Comparison of ENCODE assay signal across 8 mouse cellular contexts in genomic region chr2:127890526-127890925, GRCm38 (mm10). TPM values are rescaled to one million over a fixed set of nuclear protein-coding genes. Genes with fewer than 3 reads are reported as not detected.
DNase-seq lines count a peak whose midpoint lies in the region; ATAC-seq and TF ChIP-seq lines count a peak whose summit lies in the region.

No protein-coding gene starts in this region.

- intact Hi-C loops in left cerebral cortex, postnatal 4 days (cut with DNase I), result loop anchor here (5.0 kb wide), 1 partner anchor 232 kb away; no protein-coding TSS in a partner anchor

- H3K9me3 ChIP-seq in kidney, postnatal 0 days (replicated peaks; ENCODE audit: low read length), result no peaks in the 10 kb centered on the region
- no peaks in the 10 kb centered on the region for H3K9me3 ChIP-seq in stomach, embryonic 16.5 days (replicated peaks; ENCODE audit: control insufficient read depth, low read length)
- no peaks in the 10 kb centered on the region for H3K9me3 ChIP-seq in neural tube, embryonic 15.5 days (replicated peaks)

- H3K4me3 ChIP-seq in kidney, postnatal 0 days (replicated peaks; ENCODE audit: low read depth, low read length), result no peak overlapping the region
- no peak overlapping the region for H3K4me3 ChIP-seq in stomach, embryonic 16.5 days (replicated peaks; ENCODE audit: low read length)
- no peak overlapping the region for H3K4me3 ChIP-seq in neural tube, embryonic 15.5 days (replicated peaks)

- no peaks in the 10 kb centered on the region for H3K36me3 ChIP-seq in kidney, postnatal 0 days (ENCODE audit: insufficient read depth, low read length)
- H3K36me3 ChIP-seq in stomach, embryonic 16.5 days (ENCODE audit: control insufficient read depth, insufficient read depth, low read length), result no peaks in the 10 kb centered on the region
- H3K36me3 ChIP-seq in neural tube, embryonic 15.5 days, result no peaks in the 10 kb centered on the region

- DNase-seq in left cerebral cortex, postnatal 4 days, result peak; percentile 25
- no peak for DNase-seq in left cerebral cortex, adult 9 months (ENCODE audit: low spot score in 2 of 2)
- peak; percentile 73 for DNase-seq in adrenal gland, postnatal 25 days
- DNase-seq in kidney, postnatal 0 days (ENCODE audit: low spot score), result peak; percentile 24
- DNase-seq in frontal cortex, adult 2 months (ENCODE audit: extremely low spot score in 1 of 2, low spot score in 1 of 2), result no peak
- no peak for DNase-seq in left cerebral cortex, adult 18-20 months (ENCODE audit: low spot score in 2 of 2)

- H3K4me2 ChIP-seq in kidney, postnatal 0 days (ENCODE audit: low read length), result no peak overlapping the region
- no peak overlapping the region for H3K4me2 ChIP-seq in stomach, embryonic 16.5 days (ENCODE audit: low read depth, low read length)
- H3K4me2 ChIP-seq in neural tube, embryonic 15.5 days, result no peak overlapping the region

- no peak for TF ChIP-seq CTCF in kidney, postnatal 0 days (IDR thresholded peaks at IDR 0.05; ENCODE audit: low read depth)

- H3K9ac ChIP-seq in kidney, postnatal 0 days (ENCODE audit: low read depth, low read length), result no peak overlapping the region
- H3K9ac ChIP-seq in stomach, embryonic 16.5 days (ENCODE audit: low read length), result no peak overlapping the region
- H3K9ac ChIP-seq in neural tube, embryonic 15.5 days (replicated peaks), result no peak overlapping the region

- peak; percentile 33; the same call in 1 of the 2 replicates for ATAC-seq in kidney, postnatal 0 days (replicated peaks; ENCODE audit: low FRiP score, low read depth)
- peak; percentile 81 for ATAC-seq in stomach, embryonic 16.5 days (ENCODE audit: insufficient read depth, low FRiP score)
- no peak for ATAC-seq in neural tube, embryonic 15.5 days (ENCODE audit: low FRiP score)

- no peaks in the 10 kb centered on the region for H3K4me1 ChIP-seq in kidney, postnatal 0 days (replicated peaks; ENCODE audit: insufficient read depth, low read length)
- peaks cover 5% of the 10 kb centered on the region; the same call in 1 of the 2 replicates for H3K4me1 ChIP-seq in stomach, embryonic 16.5 days (ENCODE audit: control insufficient read depth, insufficient read depth, low read length)
- 0 out of 2 replicates have a peak, but pooled peaks cover 2% of the 10 kb centered on the region for H3K4me1 ChIP-seq in neural tube, embryonic 15.5 days

- no peak overlapping the region for H3K27ac ChIP-seq in kidney, postnatal 0 days
- H3K27ac ChIP-seq in stomach, embryonic 16.5 days (ENCODE audit: low read length), result 0 out of 2 replicates have a peak overlapping the region, but pooled peaks have one; percentile 24
- H3K27ac ChIP-seq in neural tube, embryonic 15.5 days (replicated peaks), result no peak overlapping the region

- 64% methylated on average over 8 of the region's 8 CpGs for WGBS in kidney, postnatal 0 days
- WGBS in stomach, embryonic 16.5 days, result 50% methylated on average over 8 of the region's 8 CpGs
- 77% methylated on average over 8 of the region's 8 CpGs for WGBS in neural tube, embryonic 15.5 days

- H3K27me3 ChIP-seq in kidney, postnatal 0 days (ENCODE audit: insufficient read depth, low read length), result no peaks in the 10 kb centered on the region
- no peaks in the 10 kb centered on the region for H3K27me3 ChIP-seq in stomach, embryonic 16.5 days (ENCODE audit: control insufficient read depth, insufficient read depth, low read length)
- H3K27me3 ChIP-seq in neural tube, embryonic 15.5 days (replicated peaks), result 0 out of 2 replicates have a peak, but pooled peaks cover 2% of the 10 kb centered on the region

RNA-seq across cellular contexts. Expression of gene Acoxl, which starts 51.9 kb away (rescaled TPM):
- not detected for total RNA-seq in left cerebral cortex, postnatal 4 days (2021)
- 1.7 and 2.1 TPM in 2 replicates for total RNA-seq in adrenal gland, postnatal 25 days (2021)
- polyA plus RNA-seq in kidney, postnatal 0 days (2015; fragmentation: Nextera tagmentation; extraction: Ambion mirVana), result 0.61 and 0.65 TPM in 2 replicates
- polyA plus RNA-seq in stomach, embryonic 16.5 days (2015; fragmentation: Nextera tagmentation; extraction: Ambion mirVana), result 0.04 and 0.09 TPM in 2 replicates
- 0.06 TPM in 1 of 2 replicates, not detected in the other for polyA plus RNA-seq in frontal cortex, adult 2 months (2012; rRNA removed)
- polyA plus RNA-seq in neural tube, embryonic 15.5 days (2015; fragmentation: Nextera tagmentation; extraction: Ambion mirVana), result 0.13 and 0.33 TPM in 2 replicates
- not detected for total RNA-seq in left cerebral cortex, adult 18-20 months (2021)

RNA-seq across cellular contexts. Expression of gene Bub1, which starts 58.9 kb away (rescaled TPM):
- total RNA-seq in left cerebral cortex, postnatal 4 days (2021), result 1 to 10 TPM; 3.9 to 5.5 TPM
- 3.4 and 5.1 TPM in 2 replicates for total RNA-seq in adrenal gland, postnatal 25 days (2021)
- polyA plus RNA-seq in kidney, postnatal 0 days (2015; fragmentation: Nextera tagmentation; extraction: Ambion mirVana), result 16.9 and 18.8 TPM in 2 replicates
- 38.3 and 39.7 TPM in 2 replicates for polyA plus RNA-seq in stomach, embryonic 16.5 days (2015; fragmentation: Nextera tagmentation; extraction: Ambion mirVana)
- 0.34 and 0.82 TPM in 2 replicates for polyA plus RNA-seq in frontal cortex, adult 2 months (2012; rRNA removed)
- polyA plus RNA-seq in neural tube, embryonic 15.5 days (2015; fragmentation: Nextera tagmentation; extraction: Ambion mirVana), result 5.3 and 13.7 TPM in 2 replicates
- not detected for total RNA-seq in left cerebral cortex, adult 18-20 months (2021)

Comparison
In these comparisons a context has a peak if more than half of its experiments do, and no peak if none do; other contexts are left out.
1. DNase-seq: peak in left cerebral cortex, postnatal 4 days (single experiment), adrenal gland, postnatal 25 days (single experiment) and kidney, postnatal 0 days (single experiment); none in left cerebral cortex, adult 9 months (0 of 2), frontal cortex, adult 2 months (0 of 2) and left cerebral cortex, adult 18-20 months (0 of 2).